Mouse (Mus musculus): Measurements from ENCODE around the gene Ppp1r12a.

Ppp1r12a gene

DNA sequence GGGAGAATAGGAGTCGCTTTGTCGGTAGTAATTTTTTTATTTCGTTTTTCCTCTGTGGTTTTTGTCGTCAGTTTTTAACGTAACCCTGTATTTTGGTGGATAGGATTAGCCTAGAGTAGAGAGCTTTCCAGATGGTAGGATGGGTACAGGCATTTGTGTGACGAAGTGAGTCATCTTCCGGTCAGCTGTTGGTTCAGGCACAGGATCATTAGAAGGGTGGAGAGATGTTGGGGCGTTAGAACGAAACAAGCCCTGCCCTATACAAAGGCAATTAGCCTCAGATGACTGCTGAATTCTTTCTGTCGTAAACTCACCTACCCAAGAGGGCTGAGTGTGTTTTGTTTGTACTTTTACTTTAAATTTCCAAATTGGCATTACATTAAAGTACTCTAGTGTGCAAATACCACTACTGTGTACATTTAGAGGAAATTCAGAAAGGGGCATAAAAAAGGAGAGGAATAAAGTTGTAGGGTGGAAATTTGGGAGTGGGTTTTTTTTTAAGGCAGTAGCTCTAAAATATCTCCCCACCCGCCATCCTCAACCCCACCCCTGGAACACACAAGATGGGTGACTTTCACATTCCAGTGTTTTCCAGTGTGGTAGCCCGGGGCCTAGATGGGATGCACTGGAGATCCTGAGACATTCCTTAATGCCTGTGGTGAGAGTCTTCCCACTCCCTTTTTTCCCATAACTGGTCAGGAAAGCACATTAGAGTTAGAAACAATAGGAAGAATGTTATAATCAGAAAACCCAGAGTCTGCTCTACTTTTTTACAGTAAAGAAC lies 129.9 kb downstream of the Ppp1r12a start:
- DNase-seq (ENCODE audit: low read depth, low spot score): no peak

DNA sequence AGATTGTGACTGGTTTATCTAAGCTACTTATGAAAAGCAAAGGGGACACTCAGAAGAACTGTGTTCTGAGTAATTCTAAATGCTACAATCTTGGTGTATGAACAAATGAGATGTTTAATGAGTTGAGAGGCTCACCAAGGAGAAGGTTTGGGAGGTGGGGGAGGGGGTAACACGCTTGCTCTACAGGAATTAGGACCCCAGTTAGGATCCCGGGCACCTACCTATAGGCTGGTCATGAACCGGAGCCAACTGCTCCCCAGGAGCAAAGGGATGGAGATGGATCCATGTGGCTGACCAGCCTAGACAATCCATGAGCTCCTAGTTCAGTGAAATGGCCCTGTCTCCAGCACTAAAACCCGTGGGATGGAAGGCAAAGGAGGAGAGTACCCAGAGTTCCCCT lies 130.7 kb downstream of the Ppp1r12a start:
- no peak for DNase-seq (ENCODE audit: low read depth, low spot score)

DNA sequence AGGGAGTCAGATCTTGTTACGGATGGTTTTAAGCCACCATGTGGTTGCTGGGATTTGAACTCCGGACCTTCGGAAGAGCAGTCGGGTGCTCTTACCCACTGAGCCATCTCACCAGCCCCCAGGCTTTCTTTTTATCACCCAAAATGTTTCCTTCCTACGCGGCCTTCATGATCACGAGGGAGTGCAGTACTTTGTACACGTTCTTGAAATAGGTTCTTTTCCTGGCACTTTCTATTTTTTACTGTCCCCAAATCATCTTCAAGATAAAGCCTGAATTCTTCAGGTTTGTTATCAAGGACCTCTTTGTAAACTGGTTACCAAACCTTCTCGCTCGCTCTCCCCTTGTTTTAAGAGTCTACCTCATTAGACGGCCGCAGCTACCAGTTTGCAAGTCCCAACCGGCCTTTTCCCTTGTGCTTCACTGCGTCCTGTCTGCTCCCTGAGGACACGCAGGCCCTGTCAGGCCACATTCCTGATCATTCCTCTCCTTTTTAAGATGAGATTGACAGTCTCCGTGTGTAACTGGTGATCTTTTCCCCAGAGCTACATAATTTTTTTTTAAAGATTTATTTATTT lies 131.7 kb downstream of the Ppp1r12a start:
- no peak for DNase-seq (ENCODE audit: low read depth, low spot score)

DNA sequence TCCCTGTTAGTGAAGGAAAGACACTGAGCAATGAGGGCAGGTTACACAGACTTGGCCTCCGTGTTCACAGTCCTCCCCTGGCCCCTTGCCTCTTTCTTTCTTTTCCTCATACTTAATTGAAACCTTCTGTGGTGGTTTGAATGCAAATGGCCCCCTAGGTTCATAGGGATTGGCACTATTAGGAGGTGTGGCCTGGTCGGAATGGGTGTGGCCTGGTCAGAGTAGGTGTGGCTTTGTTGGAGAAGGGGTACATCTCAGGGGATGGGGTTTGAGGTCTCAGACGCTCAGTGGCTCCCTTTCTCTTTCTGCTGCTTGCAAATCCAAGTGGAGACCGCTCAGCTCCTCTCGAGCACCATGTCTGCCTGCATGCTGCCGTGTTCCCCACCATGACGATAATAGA lies 132.8 kb downstream of the Ppp1r12a start:
- no peak for DNase-seq (ENCODE audit: low read depth, low spot score)

DNA sequence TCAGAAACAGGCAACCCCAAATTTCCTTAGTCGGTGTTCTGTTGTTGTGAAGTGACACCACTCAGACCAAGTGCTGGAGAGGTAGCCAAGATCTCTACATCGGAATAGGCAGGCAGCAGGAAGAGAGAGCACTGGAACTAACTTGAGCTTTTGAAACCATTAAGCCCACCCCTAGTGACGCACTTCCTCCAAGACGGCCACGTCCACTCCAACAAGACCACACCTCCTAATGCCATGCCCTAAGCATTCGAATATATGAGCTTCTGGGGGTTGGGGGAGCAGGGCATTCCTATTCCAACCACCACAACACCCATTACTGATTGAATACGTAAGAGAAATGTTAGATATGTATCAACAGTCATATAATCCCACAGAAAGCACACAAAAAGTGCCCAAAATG lies 134.5 kb downstream of the Ppp1r12a start:
- no peak for DNase-seq (ENCODE audit: low read depth, low spot score)

DNA sequence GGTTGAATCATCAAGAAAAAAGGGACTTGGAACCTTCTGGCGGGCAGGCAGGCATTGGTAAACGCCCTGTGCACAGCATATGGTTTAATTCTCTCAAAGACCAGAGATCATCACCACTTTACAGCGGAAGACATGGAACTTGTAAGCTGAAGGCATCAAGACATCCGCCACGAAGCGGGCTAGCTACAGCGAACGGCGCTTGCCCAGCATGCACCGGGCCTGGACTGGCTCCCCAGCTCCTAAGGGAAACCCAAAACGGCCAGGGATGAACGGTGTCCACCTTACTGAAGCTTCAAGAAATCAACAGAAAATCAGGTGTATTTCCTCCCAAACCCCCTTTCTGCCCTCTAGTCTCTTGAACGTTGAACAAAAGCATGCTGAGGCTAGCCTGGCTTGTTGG lies 136.3 kb downstream of the Ppp1r12a start:
- DNase-seq (ENCODE audit: low read depth, low spot score): no peak

DNA sequence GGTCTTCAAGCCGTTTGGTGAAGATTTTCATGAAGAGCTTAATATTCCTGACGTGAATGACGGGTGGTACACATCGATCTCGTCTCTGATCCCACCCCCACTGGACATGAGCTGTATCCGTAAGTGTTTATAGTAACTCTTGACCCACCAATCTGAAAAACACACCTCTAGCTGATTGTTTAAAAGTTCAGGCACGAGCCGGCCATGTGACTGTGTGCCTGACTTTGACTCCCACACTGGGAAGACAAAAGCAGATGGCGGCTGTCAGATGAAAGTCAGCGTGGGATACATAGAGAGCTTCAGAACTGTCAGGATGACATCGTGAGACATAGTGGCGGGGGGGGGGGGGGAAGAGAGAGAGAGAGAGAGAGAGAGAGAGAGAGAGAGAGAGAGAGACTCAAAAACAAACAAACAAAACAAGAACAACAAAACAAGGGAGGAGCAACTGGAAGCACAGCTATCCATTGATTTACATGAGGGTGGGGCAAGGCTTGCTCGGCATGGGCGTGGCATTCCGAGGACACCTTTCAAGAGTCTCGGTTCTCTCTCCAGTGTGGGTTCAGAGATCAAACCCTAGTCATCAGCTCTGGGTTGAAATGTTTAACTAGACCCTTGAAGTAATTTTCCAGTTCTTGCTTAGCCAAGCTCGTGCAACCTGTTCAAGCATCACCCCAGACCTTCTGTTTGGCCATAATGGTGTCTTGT lies 137.0 kb downstream of the Ppp1r12a start:
- no peak for DNase-seq (ENCODE audit: low read depth, low spot score)

DNA sequence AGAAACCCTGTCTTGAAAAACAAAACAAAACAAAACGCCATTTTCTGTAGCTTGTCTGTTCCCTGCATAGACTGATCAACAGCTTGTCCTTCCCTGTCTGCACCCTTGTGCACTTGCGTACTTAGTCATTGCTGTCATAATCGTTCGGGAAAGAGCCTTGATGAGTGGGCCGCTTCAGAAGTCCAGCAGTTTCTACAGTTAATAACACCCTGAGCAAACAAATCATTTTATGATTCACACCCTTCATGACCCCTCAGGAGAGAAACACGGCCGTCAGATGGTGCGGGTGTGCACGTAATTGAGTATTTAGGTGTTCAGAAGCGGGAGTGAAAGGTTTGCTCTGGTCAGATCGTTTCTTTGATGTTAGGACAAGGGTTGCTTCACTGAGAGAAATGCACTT lies 137.8 kb downstream of the Ppp1r12a start:
- no peak for DNase-seq (ENCODE audit: low read depth, low spot score)

DNA sequence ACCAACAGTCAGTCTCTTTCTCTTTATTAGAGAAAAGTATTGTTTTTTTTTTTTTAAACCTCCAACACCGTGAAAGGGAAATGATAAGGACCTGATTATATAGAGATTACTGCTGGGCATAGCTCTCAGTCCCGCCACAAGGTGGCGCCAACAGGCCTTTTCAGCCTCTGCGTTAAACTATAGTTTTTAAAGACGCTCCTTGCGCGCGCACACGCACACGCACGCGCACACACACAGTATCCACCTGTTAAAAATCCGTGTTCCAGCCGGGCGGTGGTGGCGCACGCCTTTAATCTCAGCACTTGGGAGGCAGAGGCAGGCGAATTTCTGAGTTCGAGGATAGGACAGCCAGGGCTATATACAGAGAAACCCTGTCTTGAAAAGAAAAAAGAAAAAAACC lies 138.8 kb downstream of the Ppp1r12a start:
- peak; percentile 88 for DNase-seq (ENCODE audit: low read depth, low spot score)

DNA sequence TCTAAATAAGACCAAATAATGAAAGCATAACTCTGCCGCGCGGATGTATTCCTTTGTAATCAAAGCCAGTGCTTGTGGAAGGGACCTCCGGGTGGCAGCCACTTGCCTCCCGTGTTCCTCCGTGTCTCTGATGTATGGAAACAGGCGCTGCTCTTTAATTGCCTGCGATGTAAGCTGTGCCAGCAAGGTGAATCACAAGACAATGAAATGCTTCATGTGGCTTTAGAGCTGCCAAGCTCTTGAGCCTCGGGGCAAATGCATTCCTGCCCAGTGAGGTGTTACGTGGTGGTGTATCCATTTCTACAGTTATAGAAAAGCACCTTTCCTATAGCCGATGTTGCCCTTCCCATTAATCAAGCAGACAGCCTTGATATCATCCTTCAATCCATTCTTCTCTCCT lies 145.8 kb downstream of the Ppp1r12a start:
- DNase-seq (ENCODE audit: low read depth, low spot score): no peak

DNA sequence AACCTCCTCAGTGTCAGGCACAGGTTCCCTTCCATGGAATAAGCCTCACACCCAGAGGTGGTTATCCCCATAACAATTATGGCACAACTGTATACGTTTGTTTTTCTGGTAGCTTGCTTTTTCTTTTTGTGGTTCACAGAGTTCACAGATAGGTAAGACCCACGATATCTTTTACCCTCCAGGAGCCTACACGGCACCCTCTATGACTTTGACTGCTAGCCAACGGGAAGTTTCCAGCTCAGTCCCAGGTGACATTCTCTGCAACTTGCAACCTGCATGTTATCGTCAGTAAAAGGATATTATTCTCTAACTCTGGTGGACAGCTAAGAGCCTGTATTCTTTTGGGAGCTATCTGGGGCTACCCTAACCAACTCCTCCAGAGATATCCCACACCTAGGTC lies 148.2 kb downstream of the Ppp1r12a start:
- DNase-seq (ENCODE audit: low read depth, low spot score): no peak

DNA sequence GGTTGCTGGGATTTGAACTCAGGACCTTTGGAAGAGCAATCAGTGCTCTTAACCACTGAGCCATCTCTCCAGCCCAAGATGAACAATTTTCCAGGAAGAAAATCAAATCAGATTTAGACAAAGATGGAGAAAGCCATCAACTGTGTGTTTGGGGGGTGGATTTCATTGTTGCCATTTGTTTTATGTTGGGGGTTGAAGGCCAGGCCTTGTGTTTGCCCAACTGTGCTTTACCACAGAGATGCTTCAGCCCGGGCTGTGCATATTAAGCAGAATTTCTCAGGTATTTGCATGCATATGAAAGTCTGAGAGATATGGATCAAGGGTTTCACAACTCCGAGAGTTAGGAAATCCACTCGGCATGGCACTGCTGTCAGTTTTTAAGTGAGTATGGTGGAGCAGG lies 149.4 kb downstream of the Ppp1r12a start:
- DNase-seq (ENCODE audit: low read depth, low spot score): no peak

DNA sequence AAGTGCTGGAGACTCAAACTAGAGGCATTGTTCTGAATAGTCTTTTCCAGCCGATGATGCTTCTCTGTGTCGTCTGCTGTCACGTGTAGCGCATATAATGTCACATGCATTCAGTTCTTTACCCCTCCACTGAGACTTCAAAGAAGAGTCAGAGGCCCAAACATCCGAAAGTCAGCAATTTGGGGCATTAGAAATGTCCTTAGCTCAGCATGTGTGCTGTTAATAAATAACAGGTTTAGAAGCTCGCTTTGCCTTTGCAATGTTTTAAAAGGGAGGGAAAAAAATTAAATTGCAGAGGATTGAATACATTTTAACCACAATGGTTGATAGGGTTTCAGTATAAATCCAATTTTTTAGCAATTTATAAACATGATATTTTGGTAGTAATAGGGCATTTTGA lies 151.9 kb downstream of the Ppp1r12a start:
- DNase-seq (ENCODE audit: low read depth, low spot score): no peak

DNA sequence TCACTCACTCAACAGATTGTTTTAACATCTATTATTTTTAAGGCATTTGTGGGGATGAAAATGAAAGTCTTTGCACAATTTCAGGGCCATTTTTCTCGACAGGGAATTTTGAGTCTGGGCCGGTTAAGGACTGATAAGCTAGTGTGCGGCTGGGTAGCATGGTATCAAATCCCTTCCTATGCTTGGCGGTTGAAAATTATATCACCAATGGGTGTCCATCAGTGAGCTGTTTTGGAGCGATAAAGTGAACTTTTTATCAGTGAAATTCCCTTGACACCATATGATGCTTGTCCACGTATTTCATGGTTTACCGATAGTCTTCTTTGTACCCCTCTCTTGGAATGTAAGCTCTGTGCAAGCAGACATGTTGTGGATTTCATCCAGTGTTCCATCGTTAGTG lies 152.4 kb downstream of the Ppp1r12a start:
- no peak for DNase-seq (ENCODE audit: low read depth, low spot score)

DNA sequence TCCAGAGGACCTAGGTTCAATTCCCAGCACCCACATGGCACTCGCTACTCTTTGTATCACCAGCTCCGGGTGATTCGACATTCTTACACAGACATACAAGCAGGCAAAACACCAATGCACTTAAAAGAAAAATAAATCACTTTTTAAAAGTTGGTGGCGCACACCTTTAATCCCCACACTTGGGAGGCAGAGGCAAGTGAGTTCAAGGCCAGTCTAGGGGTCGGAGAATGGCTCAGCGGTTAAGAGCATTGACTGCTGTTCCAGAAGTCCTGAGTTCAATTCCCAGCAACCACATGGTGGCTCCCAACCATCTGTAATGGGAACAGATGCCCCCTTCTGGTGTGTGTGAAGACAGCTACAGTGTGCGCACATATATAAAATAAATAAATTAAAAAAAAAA lies 153.2 kb downstream of the Ppp1r12a start:
- no peak for DNase-seq (ENCODE audit: low read depth, low spot score)

DNA sequence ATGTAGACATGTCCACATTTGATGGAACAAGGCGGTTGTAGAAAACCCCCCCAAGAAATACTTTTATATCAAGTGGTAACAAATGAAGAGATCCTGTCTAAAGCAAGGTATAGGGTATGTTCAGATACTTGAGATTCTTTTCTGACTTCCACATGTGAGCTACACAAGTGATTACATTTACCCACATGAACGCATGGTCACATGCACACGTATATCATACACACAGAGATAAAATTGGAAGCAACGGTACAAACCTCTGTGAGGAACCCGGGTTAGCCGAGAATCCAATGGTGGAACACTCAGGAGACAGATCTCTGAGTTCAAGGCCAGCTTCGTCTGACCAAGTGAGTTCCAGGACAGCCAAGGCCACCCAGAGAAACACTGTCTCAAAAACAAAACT lies 166.4 kb downstream of the Ppp1r12a start:
- DNase-seq (ENCODE audit: low read depth, low spot score): no peak

DNA sequence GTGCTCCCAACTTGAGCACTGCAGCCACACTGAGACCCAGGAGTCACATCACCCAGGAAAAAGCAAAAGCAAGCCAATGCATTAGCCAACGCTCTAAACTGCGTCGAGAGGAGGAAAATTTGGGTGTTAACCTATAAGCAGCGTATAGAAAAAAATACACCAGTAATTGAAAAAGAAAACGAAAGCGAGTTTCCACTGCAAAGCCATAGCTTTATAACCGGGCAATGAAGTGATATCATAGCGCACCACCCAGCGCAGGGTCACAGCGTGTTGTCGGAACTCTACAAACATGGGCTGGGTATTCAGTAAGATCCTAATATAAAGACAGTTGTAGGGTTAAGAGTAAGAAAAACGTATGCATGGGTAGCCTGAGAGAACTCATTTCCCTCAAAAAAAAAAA lies 167.0 kb downstream of the Ppp1r12a start:
- no peak for DNase-seq (ENCODE audit: low read depth, low spot score)

DNA sequence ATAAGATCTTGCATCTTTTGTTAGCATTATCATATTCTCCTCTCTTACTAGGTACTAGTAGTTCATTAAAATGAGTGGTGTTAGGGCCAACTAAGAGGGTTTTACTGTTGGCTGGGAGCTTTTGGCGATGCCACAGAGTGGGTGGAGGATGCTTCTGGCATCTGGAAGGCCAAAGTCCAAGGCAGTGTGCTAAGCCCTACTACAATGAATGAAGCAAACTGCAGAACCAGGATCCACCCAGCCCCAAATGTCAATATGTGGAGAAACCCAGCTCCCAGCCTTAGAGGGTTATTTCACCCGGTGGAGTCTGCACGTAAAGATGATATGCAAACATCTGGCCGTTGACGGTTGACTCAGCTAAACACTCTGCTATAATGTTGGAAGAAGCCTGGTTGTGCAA lies 167.8 kb downstream of the Ppp1r12a start:
- no peak for DNase-seq (ENCODE audit: low read depth, low spot score)

DNA sequence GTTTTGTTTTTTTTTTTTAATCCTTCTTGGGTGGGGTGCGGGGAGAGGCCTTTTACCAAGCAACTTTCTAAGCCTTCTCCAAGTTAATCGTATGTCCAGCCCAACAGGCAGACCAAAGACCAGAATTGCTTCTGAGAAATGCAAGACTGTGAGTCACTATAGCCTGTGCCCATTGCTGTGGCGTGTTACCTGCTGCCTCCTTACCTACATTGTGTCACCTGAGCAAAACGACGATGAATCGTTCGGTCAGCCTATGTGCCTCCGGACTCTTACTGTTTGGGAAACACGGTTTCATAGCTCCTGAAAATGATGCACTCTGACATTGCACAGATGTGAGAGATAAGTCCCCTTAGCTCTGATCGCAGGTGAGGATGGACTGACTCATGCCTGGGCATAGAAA lies 169.0 kb downstream of the Ppp1r12a start:
- DNase-seq (ENCODE audit: low read depth, low spot score): no peak

DNA sequence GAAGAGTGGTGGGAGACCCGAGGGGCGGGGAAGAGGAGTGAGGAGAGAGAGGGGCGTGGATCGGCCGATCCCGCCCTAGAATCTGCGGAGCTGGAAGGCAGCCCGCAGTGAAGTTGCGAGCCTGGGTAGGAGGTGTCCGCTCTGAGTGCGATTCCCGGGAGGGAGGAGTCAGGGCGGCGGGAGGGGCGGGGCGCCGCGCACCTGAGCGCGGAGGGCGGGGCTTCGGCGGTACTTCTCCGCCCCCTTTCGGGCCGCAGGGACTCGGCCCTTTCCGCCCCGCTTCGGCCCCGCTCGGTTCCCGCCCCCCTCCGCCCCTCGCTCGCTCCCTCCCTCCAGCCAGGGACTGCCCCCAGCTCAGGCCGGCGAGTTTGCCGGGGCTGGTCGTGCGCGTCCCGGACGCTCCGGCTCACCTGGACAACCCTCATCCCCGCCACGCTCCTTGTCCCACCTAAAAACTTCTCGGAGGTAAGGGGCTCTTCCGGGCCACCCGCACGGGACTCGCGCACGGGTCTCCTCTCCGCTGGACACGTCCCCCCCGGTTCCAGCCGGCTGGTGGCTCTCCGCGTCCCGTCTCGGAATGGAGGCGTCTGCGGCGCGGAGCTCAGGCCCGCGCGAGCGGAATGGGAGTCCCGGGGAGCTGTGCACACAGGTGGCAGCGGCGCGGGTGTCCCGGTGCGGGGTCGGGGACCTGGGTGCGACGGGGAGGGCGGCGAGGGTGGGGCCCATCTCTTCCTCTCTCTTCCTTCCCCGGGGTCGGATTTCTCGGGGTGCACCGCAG lies 170.0 kb downstream of the Ppp1r12a start, which contains the start of gene Pawr:
Gene Pawr (plus strand): TSS at position 338 of the 778 bp plus-strand sequence.
- DNase-seq (ENCODE audit: low read depth, low spot score): peak; percentile 95

DNA sequence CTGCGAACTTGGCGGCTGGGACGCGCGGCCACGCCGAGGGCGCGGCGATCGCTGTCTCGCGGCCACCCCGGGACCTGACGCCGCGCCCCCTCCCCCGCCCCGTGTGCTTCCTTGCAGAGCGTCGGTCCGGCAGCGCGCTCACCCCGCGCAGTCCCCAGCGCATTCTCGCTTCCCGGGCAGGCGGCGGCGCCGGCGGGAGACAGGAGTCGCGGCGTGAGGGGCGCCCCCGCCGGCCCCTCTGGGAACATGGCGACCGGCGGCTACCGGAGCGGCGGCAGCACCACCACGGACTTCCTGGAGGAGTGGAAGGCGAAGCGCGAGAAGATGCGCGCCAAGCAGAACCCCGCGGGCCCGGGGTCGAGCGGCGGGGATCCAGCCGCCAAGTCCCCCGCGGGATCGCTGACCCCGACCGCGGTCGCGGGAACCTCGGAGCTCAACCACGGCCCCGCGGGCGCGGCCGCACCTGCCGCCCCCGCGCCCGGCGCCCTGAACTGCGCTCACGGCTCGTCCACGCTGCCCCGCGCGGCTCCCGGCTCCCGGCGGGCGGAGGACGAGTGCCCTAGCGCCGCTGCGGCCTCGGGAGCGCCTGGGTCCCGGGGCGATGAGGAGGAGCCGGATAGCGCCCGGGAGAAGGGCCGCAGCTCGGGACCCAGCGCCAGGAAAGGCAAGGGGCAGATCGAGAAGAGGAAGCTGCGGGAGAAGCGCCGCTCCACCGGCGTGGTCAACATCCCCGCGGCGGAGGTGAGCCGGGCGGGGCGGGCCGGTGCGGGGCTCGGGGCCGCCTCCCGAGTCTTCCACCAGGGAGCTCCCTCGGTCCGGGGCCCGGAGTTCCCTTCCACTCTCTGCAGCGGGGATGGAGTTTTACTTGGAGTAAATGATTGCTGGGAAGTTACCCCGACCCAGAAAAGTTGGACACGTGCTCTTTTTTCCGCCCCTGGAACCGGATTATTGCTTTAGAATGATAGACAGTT lies 170.9 kb downstream of the Ppp1r12a start:
- peak; percentile 65 for DNase-seq (ENCODE audit: low read depth, low spot score)

Data from A20 (cell line).